15 mouse cellular contexts compared by ENCODE assay signal in the genomic region with DNA sequence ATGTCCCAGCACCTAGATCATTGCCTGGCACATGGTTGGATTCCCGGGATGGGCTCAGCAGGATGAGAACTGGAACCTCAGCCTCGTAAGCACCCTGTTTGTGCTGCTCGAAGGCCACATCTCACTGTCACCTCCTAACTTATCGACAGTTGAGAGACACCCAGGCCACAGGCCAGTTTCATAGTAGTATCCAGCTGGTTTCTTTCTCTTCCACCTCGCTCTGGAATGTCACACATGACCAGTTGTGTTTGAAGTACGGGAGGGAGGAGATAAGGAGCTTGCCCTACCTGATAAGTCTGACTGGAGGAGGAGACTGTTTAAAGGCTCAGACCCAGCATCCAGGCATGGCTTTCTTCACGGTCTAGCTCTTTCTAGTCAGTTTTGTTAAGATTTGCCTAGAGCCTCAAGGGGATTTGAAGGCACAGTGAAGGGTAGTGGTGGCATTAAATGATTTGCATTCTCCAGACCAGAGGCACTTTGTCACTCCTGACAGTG. TPM values are rescaled to one million over a fixed set of nuclear protein-coding genes. Genes with fewer than 3 reads are reported as not detected.
A peak's percentile ranks its signal among the peaks of the same experiment; 100 is the strongest.
DNase-seq lines count a peak whose midpoint lies in the region; ATAC-seq lines count a peak whose summit lies in the region.
"Had no signal": no experiment of that assay in that cellular context is flagged by ENCODE, and none has a peak within 500 bp of the region (broad histone marks: within the 10 kb centered on the region; RNA-seq: fewer than 3 reads in every experiment).

No protein-coding gene starts in this region.

- ATAC-seq in intestine, embryonic 15.5 days = peak; percentile 70
- ATAC-seq in lung, embryonic 16.5 days (ENCODE audit: low read depth) = peak; percentile 70
- ATAC-seq in forebrain, embryonic 16.5 days = no peak

- H3K27me3 ChIP-seq in intestine, embryonic 15.5 days (replicated peaks) = no peaks in the 10 kb centered on the region
- no peaks in the 10 kb centered on the region for H3K27me3 ChIP-seq in lung, embryonic 16.5 days (ENCODE audit: control insufficient read depth, insufficient read depth, low read depth, low read length)
- no peaks in the 10 kb centered on the region for H3K27me3 ChIP-seq in forebrain, embryonic 16.5 days (replicated peaks; ENCODE audit: control insufficient read depth, insufficient read depth, low read length)
- H3K27me3 ChIP-seq: embryonic facial prominence, embryonic 13.5 days; neural tube, embryonic 12.5 days had no signal

- H3K4me1 ChIP-seq in intestine, embryonic 15.5 days (replicated peaks) = peaks cover 8% of the 10 kb centered on the region; the same call in 1 of the 2 replicates
- H3K4me1 ChIP-seq in lung, embryonic 16.5 days (replicated peaks; ENCODE audit: control insufficient read depth, insufficient read depth, low read length) = peaks cover 10% of the 10 kb centered on the region
- peaks cover 9% of the 10 kb centered on the region for H3K4me1 ChIP-seq in forebrain, embryonic 16.5 days (replicated peaks; ENCODE audit: control insufficient read depth, insufficient read depth, low read length)

- H3K9ac ChIP-seq in intestine, embryonic 15.5 days = no peak overlapping the region
- no peak overlapping the region for H3K9ac ChIP-seq in lung, embryonic 16.5 days (ENCODE audit: low read length)
- H3K9ac ChIP-seq in forebrain, embryonic 16.5 days (replicated peaks; ENCODE audit: low read depth, low read length) = no peak overlapping the region
- H3K9ac ChIP-seq: embryonic facial prominence, embryonic 13.5 days; neural tube, embryonic 12.5 days had no signal

- H3K4me3 ChIP-seq in intestine, embryonic 15.5 days (replicated peaks) = no peak overlapping the region
- no peak overlapping the region for H3K4me3 ChIP-seq in lung, embryonic 16.5 days (ENCODE audit: low read length)
- H3K4me3 ChIP-seq in forebrain, embryonic 16.5 days (replicated peaks; ENCODE audit: low read length) = no peak overlapping the region
- H3K4me3 ChIP-seq: embryonic facial prominence, embryonic 13.5 days; gastrocnemius, adult 2 months; neural tube, embryonic 12.5 days had no signal

- peak; percentile 82 to 84 for DNase-seq in heart, adult 9 months (ENCODE audit: low spot score in 2 of 2)
- no peak for DNase-seq in left cerebral cortex, postnatal 25 days (ENCODE audit: low spot score in 2 of 2)
- no peak for DNase-seq in layer of hippocampus, postnatal 14 days (ENCODE audit: low spot score in 2 of 2)
- DNase-seq in adrenal gland, adult 18-20 months (ENCODE audit: low spot score in 2 of 2) = no peak
- DNase-seq: adrenal gland, postnatal 14 days; cerebellum, adult 9-10 months; gastrocnemius, adult 2 months; layer of hippocampus, adult 9-11 months; thymus, postnatal 4 days had no signal

- WGBS in intestine, embryonic 15.5 days = 52% methylated on average over 7 of the region's 7 CpGs
- 23% methylated on average over 7 of the region's 7 CpGs for WGBS in lung, embryonic 16.5 days
- 96% methylated on average over 7 of the region's 7 CpGs for WGBS in forebrain, embryonic 16.5 days

- H3K27ac ChIP-seq in intestine, embryonic 15.5 days = peak overlapping the region; percentile 24
- peak overlapping the region; percentile 27 for H3K27ac ChIP-seq in lung, embryonic 16.5 days (ENCODE audit: low read length)
- no peak overlapping the region for H3K27ac ChIP-seq in forebrain, embryonic 16.5 days (ENCODE audit: low read length)
- H3K27ac ChIP-seq: embryonic facial prominence, embryonic 13.5 days; gastrocnemius, adult 2 months; neural tube, embryonic 12.5 days had no signal

- no peak overlapping the region for H3K4me2 ChIP-seq in intestine, embryonic 15.5 days (replicated peaks)
- H3K4me2 ChIP-seq in lung, embryonic 16.5 days (ENCODE audit: low read depth, low read length) = no peak overlapping the region
- H3K4me2 ChIP-seq in forebrain, embryonic 16.5 days (ENCODE audit: low read length) = no peak overlapping the region
- H3K4me2 ChIP-seq: embryonic facial prominence, embryonic 13.5 days; neural tube, embryonic 12.5 days had no signal

- H3K36me3 ChIP-seq in intestine, embryonic 15.5 days = 0 out of 2 replicates have a peak, but pooled peaks cover 5% of the 10 kb centered on the region
- peaks cover 16% of the 10 kb centered on the region for H3K36me3 ChIP-seq in lung, embryonic 16.5 days (ENCODE audit: control insufficient read depth, insufficient read depth, low read length)
- H3K36me3 ChIP-seq in forebrain, embryonic 16.5 days (ENCODE audit: control insufficient read depth, insufficient read depth) = peaks cover 15% of the 10 kb centered on the region

- intact Hi-C loops in left cerebral cortex, postnatal 25 days (cut with DNase I) = no loop called here

- H3K9me3 ChIP-seq in intestine, embryonic 15.5 days = no peaks in the 10 kb centered on the region
- no peaks in the 10 kb centered on the region for H3K9me3 ChIP-seq in lung, embryonic 16.5 days (ENCODE audit: control insufficient read depth, low read length)
- no peaks in the 10 kb centered on the region for H3K9me3 ChIP-seq in forebrain, embryonic 16.5 days (ENCODE audit: control insufficient read depth, low read length)
- H3K9me3 ChIP-seq: embryonic facial prominence, embryonic 13.5 days; neural tube, embryonic 12.5 days had no signal

RNA-seq across cellular contexts. Expression of gene Gm21987, which starts 3.6 kb away (rescaled TPM):
- polyA plus RNA-seq in intestine, embryonic 15.5 days (2015; fragmentation: Nextera tagmentation; extraction: Ambion mirVana) = 0.53 TPM in 1 of 2 replicates, not detected in the other
- polyA plus RNA-seq in lung, embryonic 16.5 days (2015; fragmentation: Nextera tagmentation; extraction: Ambion mirVana) = 0.55 TPM in 1 of 2 replicates, not detected in the other
- total RNA-seq in left cerebral cortex, postnatal 25 days (2021) = 1 to 10 TPM in 1 of 2 experiments, not detected in 1; 1.1 TPM
- not detected for total RNA-seq in layer of hippocampus, postnatal 14 days (2021)
- total RNA-seq in adrenal gland, adult 18-20 months (2021) = not detected
- polyA plus RNA-seq in forebrain, embryonic 16.5 days (2015; fragmentation: Nextera tagmentation; extraction: Ambion mirVana) = not detected in 2 replicates
- total RNA-seq: adrenal gland, postnatal 14 days; gastrocnemius, adult 2 months; megakaryocyte, adult 5-6 weeks had no signal
- polyA plus RNA-seq: embryonic facial prominence, embryonic 13.5 days; neural tube, embryonic 12.5 days had no signal

RNA-seq across cellular contexts. Expression of gene Cox17, which starts 3.6 kb away (rescaled TPM):
- 233 TPM in 2 replicates for polyA plus RNA-seq in intestine, embryonic 15.5 days (2015; fragmentation: Nextera tagmentation; extraction: Ambion mirVana)
- polyA plus RNA-seq in lung, embryonic 16.5 days (2015; fragmentation: Nextera tagmentation; extraction: Ambion mirVana) = 142 and 143 TPM in 2 replicates
- 100 to 1,000 TPM; 116 to 123 TPM for total RNA-seq in left cerebral cortex, postnatal 25 days (2021)
- 10 to 100 TPM; 94.9 to 97.0 TPM for total RNA-seq in layer of hippocampus, postnatal 14 days (2021)
- 100 to 1,000 TPM; 342 to 359 TPM for total RNA-seq in adrenal gland, adult 18-20 months (2021)
- polyA plus RNA-seq in forebrain, embryonic 16.5 days (2015; fragmentation: Nextera tagmentation; extraction: Ambion mirVana) = 85.4 and 88.6 TPM in 2 replicates

RNA-seq across cellular contexts. Expression of gene Maats1, which starts 8.5 kb away (rescaled TPM):
- 0.08 and 0.18 TPM in 2 replicates for polyA plus RNA-seq in intestine, embryonic 15.5 days (2015; fragmentation: Nextera tagmentation; extraction: Ambion mirVana)
- polyA plus RNA-seq in lung, embryonic 16.5 days (2015; fragmentation: Nextera tagmentation; extraction: Ambion mirVana) = 1.9 and 2.6 TPM in 2 replicates
- 1 to 10 TPM; 1.4 TPM for total RNA-seq in left cerebral cortex, postnatal 25 days (2021)
- 1 to 10 TPM; 1.1 to 2.0 TPM for total RNA-seq in layer of hippocampus, postnatal 14 days (2021)
- total RNA-seq in adrenal gland, adult 18-20 months (2021) = under 1 TPM; 0.22 to 0.30 TPM
- polyA plus RNA-seq in forebrain, embryonic 16.5 days (2015; fragmentation: Nextera tagmentation; extraction: Ambion mirVana) = 0.43 and 0.66 TPM in 2 replicates
- total RNA-seq: gastrocnemius, adult 2 months; megakaryocyte, adult 5-6 weeks had no signal

RNA-seq across cellular contexts. Expression of gene Popdc2, which starts 11.6 kb away (rescaled TPM):
- 14.8 and 15.4 TPM in 2 replicates for polyA plus RNA-seq in intestine, embryonic 15.5 days (2015; fragmentation: Nextera tagmentation; extraction: Ambion mirVana)
- polyA plus RNA-seq in lung, embryonic 16.5 days (2015; fragmentation: Nextera tagmentation; extraction: Ambion mirVana) = 8.9 and 9.1 TPM in 2 replicates
- total RNA-seq in left cerebral cortex, postnatal 25 days (2021) = under 1 TPM; 0.21 to 0.50 TPM
- total RNA-seq in layer of hippocampus, postnatal 14 days (2021) = under 1 TPM; 0.43 to 0.44 TPM
- 1 to 10 TPM in 1 of 2 experiments, under 1 TPM in 1; 0.80 to 4.6 TPM for total RNA-seq in adrenal gland, adult 18-20 months (2021)
- 0.31 and 0.51 TPM in 2 replicates for polyA plus RNA-seq in forebrain, embryonic 16.5 days (2015; fragmentation: Nextera tagmentation; extraction: Ambion mirVana)

RNA-seq across cellular contexts. Expression of gene Nr1i2, which starts 55.8 kb away (rescaled TPM):
- polyA plus RNA-seq in intestine, embryonic 15.5 days (2015; fragmentation: Nextera tagmentation; extraction: Ambion mirVana) = 12.1 and 13.1 TPM in 2 replicates
- 0.19 TPM in 1 of 2 replicates, not detected in the other for polyA plus RNA-seq in lung, embryonic 16.5 days (2015; fragmentation: Nextera tagmentation; extraction: Ambion mirVana)
- total RNA-seq in left cerebral cortex, postnatal 25 days (2021) = not detected
- not detected for total RNA-seq in layer of hippocampus, postnatal 14 days (2021)
- total RNA-seq in adrenal gland, adult 18-20 months (2021) = not detected
- not detected in 2 replicates for polyA plus RNA-seq in forebrain, embryonic 16.5 days (2015; fragmentation: Nextera tagmentation; extraction: Ambion mirVana)
- total RNA-seq: gastrocnemius, adult 2 months; megakaryocyte, adult 5-6 weeks had no signal
- polyA plus RNA-seq: embryonic facial prominence, embryonic 13.5 days; neural tube, embryonic 12.5 days had no signal

Comparison
In these comparisons a context has a peak if more than half of its experiments do, and no peak if none do; other contexts are left out.
1. DNase-seq: peak in heart, adult 9 months (2 of 2); none in left cerebral cortex, postnatal 25 days (0 of 2), layer of hippocampus, postnatal 14 days (0 of 2) and adrenal gland, adult 18-20 months (0 of 2).